Mouse (Mus musculus): ENCODE data around the gene Cnih2.

DNA sequence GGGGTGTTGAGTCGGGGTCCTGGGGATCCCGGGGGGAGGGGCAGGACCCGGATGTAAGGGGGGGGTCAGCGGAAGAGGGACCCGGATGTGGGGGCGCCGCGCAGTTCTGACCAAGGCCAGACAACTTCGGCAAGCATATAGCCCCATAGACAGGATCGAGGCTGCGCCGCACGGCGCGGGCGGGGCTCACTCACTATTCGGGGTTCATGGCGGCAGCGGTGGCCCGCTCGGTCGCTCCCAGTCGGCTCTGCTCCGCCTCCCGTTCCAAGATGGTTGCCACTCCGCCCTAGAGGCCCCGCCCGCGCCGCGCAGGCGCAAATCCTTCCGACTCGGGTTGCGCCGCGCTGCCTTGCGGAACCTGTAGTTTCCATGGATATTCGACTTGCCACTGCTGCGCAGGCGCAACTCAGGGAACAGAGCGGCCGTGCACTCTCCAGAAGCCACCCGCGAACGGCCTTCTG is 8.4 kb upstream of the Cnih2 start, which contains the start of gene Rab1b:
- TF ChIP-seq POLR2A (IDR thresholded peaks at IDR 0.05; ENCODE audit: insufficient read depth, low read depth, low read length) (peak; percentile 64; the same call in 1 of the 2 replicates), CTCF (IDR thresholded peaks at IDR 0.05; ENCODE audit: insufficient read depth, low read depth, low read length) (no peak)
